Mouse (Mus musculus) ES-E14 (cell line): ENCODE data around the gene Ucn2. TPM values are rescaled to one million over a fixed set of nuclear protein-coding genes. Genes with fewer than 3 reads are reported as not detected.

Source experiments
- DNase-seq: peaks from one replicate; pipeline ENCODE4 v3.0.0-alpha.2; 2013; ENCODE audit warnings: low read depth, low spot score
- H3K27ac ChIP-seq: 2 replicates; pipeline ENCODE4 v1.5.1; 2012; ENCODE audit warnings: low read depth, mild to moderate bottlenecking, low read length, moderate library complexity, mixed read lengths; ENCODE audit not compliant: poor library complexity, insufficient read depth, severe bottlenecking
- H3K36me3 ChIP-seq: 2 replicates; pipeline ENCODE4 v1.6.1; 2012; ENCODE audit warnings: mild to moderate bottlenecking, low read length, moderate library complexity, mixed read lengths; ENCODE audit not compliant: control insufficient read depth, poor library complexity, insufficient read depth, severe bottlenecking
- H3K4me1 ChIP-seq, 2 experiments: fragments of 150-350 bp in 1 of 2; sonication (generic) in 1 of 2; 2 replicates each; pipeline ENCODE4 v1.6.1; 2012; ENCODE audit warnings: low read length in 2 of 2, mild to moderate bottlenecking in 1 of 2, mixed read lengths in 1 of 2; ENCODE audit not compliant: control insufficient read depth in 2 of 2, insufficient read depth in 2 of 2, poor library complexity in 1 of 2
- H3K4me3 ChIP-seq, 2 experiments: fragments of 150-350 bp in 1 of 2; sonication (generic) in 1 of 2; 2 replicates each; pipeline ENCODE4 v1.5.1; 2012; ENCODE audit warnings: low read length in 2 of 2, low read depth in 1 of 2, mild to moderate bottlenecking in 1 of 2, mixed read lengths in 1 of 2; ENCODE audit not compliant: insufficient read depth in 1 of 2, poor library complexity in 1 of 2, severe bottlenecking in 1 of 2
- H3K9ac ChIP-seq: 2 replicates; pipeline ENCODE4 v1.6.1; 2012; ENCODE audit warnings: low read depth, mild to moderate bottlenecking, low read length, mixed read lengths; ENCODE audit not compliant: poor library complexity, insufficient read depth, severe bottlenecking
- H3K9me3 ChIP-seq: fragments of 150-350 bp; sonication (generic); 2 replicates; pipeline ENCODE4 v1.6.1; 2012; ENCODE audit warnings: low read depth, mild to moderate bottlenecking, low read length; ENCODE audit not compliant: control insufficient read depth, insufficient read depth
- CHD2 ChIP-seq: IDR thresholded peaks from 2 replicates; pipeline ENCODE4 v1.6.1; 2014; ENCODE audit warnings: mild to moderate bottlenecking, low read depth, low read length, inconsistent platforms
- HCFC1 ChIP-seq: IDR thresholded peaks from 2 replicates; pipeline ENCODE4 v1.6.1; 2012; ENCODE audit warnings: low read length, inconsistent platforms, borderline replicate concordance; ENCODE audit not compliant: insufficient read depth
- MAFK ChIP-seq: IDR thresholded peaks from 2 replicates; pipeline ENCODE4 v1.6.1; 2014; ENCODE audit warnings: mild to moderate bottlenecking, low read depth, low read length, inconsistent platforms; ENCODE audit not compliant: insufficient read depth
- ZC3H11A ChIP-seq: IDR thresholded peaks from 2 replicates; pipeline ENCODE4 v1.6.1; 2012; ENCODE audit warnings: low read depth, mild to moderate bottlenecking, inconsistent platforms, low read length, borderline replicate concordance
- ZNF384 ChIP-seq: IDR thresholded peaks from 2 replicates; pipeline ENCODE4 v1.6.1; 2012; ENCODE audit warnings: low read depth, low read length, inconsistent platforms
- in situ Hi-C, 2 experiments: fragments of 600-800 bp; cut with MboI; formaldehyde crosslinking; loops; one replicate each; pipeline ENCODE4 v1.15.1; 2025; ENCODE audit warnings: low sequenced_read_pairs in 2 of 2, inconsistent platforms in 1 of 2; ENCODE audit not compliant: unreplicated experiment in 2 of 2
- total RNA-seq: library from RNA; depleted of rRNA; stranded (reverse); fragments of 300-350 nt; gene quantifications from 2 replicates; pipeline ENCODE4 v1.2.3, GENCODE M21; 2012; rRNA removed

The Ucn2 gene
- 0.36 TPM in 1 of 2 replicates, not detected in the other for total RNA-seq

GRCm38 (mm10) chr9:108985710-108986109 lies at the start of gene Ucn2:
TSS of gene Ucn2 (plus strand) at chr9:108986010.
- Histone ChIP-seq H3K9me3 (no peaks in the 10 kb centered on the region), H3K9ac (no peak within 1 kb of the TSS), H3K27ac (no peak within 1 kb of the TSS), H3K4me3 (no peak within 1 kb of the TSS), H3K36me3 (no peaks in the 10 kb centered on the region), H3K4me1 (peaks cover 3 to 13% of the 10 kb centered on the region in 2 experiments; a peak in 3 of 4 replicates)
- in situ Hi-C loops = no loop called here
- DNase-seq = no peak
- no peak for TF ChIP-seq MAFK
- no peak for TF ChIP-seq HCFC1
- no peak for TF ChIP-seq ZC3H11A
- no peak for TF ChIP-seq CHD2
- TF ChIP-seq ZNF384 = no peak

GRCm38 (mm10) chr9:108936418-108937364 lies 49.1 kb upstream of the Ucn2 start, which contains the start of gene Uqcrc1:
TSS of gene Uqcrc1 (plus strand) at chr9:108936633.
- peak within 1 kb of the TSS; percentile 93 for H3K9ac ChIP-seq
- no peaks in the 10 kb centered on the region; a peak in 1 of 4 replicates for H3K4me1 ChIP-seq
- in situ Hi-C loops = no loop called here
- H3K4me3 ChIP-seq = peak within 1 kb of the TSS; percentile 85 to 97
- peaks cover 21% of the 10 kb centered on the region for H3K36me3 ChIP-seq
- TF ChIP-seq HCFC1 = peak; percentile 73
- TF ChIP-seq ZC3H11A = peak; percentile 40; the same call in 1 of the 2 replicates
- no peak for TF ChIP-seq CHD2
- TF ChIP-seq MAFK = no peak
- DNase-seq = peak; percentile 97
- peak within 1 kb of the TSS; percentile 33; the same call in 1 of the 2 replicates for H3K27ac ChIP-seq
- H3K9me3 ChIP-seq = no peaks in the 10 kb centered on the region

- no peaks in the 10 kb centered on the region for H3K9me3 ChIP-seq
- peaks cover 79% of the 10 kb centered on the region for H3K36me3 ChIP-seq
- no peak for DNase-seq
- no peak overlapping the region for H3K27ac ChIP-seq
- TF ChIP-seq ZC3H11A (no peak), HCFC1 (no peak), MAFK (no peak), CHD2 (no peak), ZNF384 (no peak)
- no peaks in the 10 kb centered on the region for H3K4me1 ChIP-seq
- in situ Hi-C loops = no loop called here
- H3K9ac ChIP-seq = no peak overlapping the region
- H3K4me3 ChIP-seq = no peak overlapping the region
These were observed 40.7 kb upstream of the Ucn2 start for GRCm38 (mm10) chr9:108945111-108945510.

- H3K36me3 ChIP-seq = peaks cover 82% of the 10 kb centered on the region
- H3K9me3 ChIP-seq = no peaks in the 10 kb centered on the region
These were observed 40.2 kb upstream of the Ucn2 start for GRCm38 (mm10) chr9:108945608-108946007.

More at GRCm38 (mm10) chr9:108945608-108946007, 40.2 kb upstream of the Ucn2 start:
- Histone ChIP-seq H3K27ac (no peak overlapping the region), H3K4me1 (no peaks in the 10 kb centered on the region), H3K9ac (no peak overlapping the region), H3K4me3 (no peak overlapping the region)
- in situ Hi-C loops = no loop called here
- no peak for DNase-seq
- TF ChIP-seq ZC3H11A = no peak
- no peak for TF ChIP-seq CHD2
- no peak for TF ChIP-seq HCFC1
- TF ChIP-seq MAFK = no peak
- TF ChIP-seq ZNF384 = no peak
